Mouse (Mus musculus): Measurements from ENCODE around the gene Col6a3. TPM values are rescaled to one million over a fixed set of nuclear protein-coding genes. Genes with fewer than 3 reads are reported as not detected.

Gene Col6a3
- polyA plus RNA-seq, 1 experiment from 2014 or later: 7.7 TPM

DNA sequence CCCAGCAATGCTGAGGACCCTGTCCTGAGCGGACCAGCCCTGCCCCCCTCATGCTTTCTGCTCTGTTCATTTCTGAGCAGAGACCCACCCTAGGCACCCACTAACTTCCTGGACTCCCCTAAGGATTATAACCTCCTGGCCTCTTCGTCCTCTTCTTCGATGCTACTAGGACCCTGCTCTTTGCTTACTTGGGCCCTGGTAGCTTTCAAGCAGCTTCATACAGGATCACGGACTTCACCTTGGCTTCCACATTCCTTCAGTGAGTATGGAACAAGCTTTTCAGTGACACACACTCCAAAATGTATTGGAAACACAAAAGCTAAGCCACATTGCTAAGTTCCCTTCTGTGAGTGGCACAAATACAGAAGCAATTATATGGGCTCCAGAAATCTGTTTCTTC is 52.8 kb downstream of the Col6a3 start:
- Histone ChIP-seq H3K4me1 (no peaks in the 10 kb centered on the region), H3K27me3 (replicated peaks) (no peaks in the 10 kb centered on the region), H3K9me3 (replicated peaks) (no peaks in the 10 kb centered on the region), H3K9ac (no peak overlapping the region), H3K4me2 (no peak overlapping the region), H3K36me3 (0 out of 2 replicates have a peak, but pooled peaks cover 8% of the 10 kb centered on the region), H3K27ac (no peak overlapping the region), H3K4me3 (no peak overlapping the region)
- WGBS (ENCODE audit: insufficient replicate concordance): 62% methylated on average over 4 of the region's 4 CpGs
- ATAC-seq: no peak

- Histone ChIP-seq H3K4me3 (no peak overlapping the region), H3K4me1 (no peaks in the 10 kb centered on the region), H3K36me3 (0 out of 2 replicates have a peak, but pooled peaks cover 8% of the 10 kb centered on the region), H3K4me2 (no peak overlapping the region), H3K27me3 (replicated peaks) (no peaks in the 10 kb centered on the region), H3K9me3 (replicated peaks) (no peaks in the 10 kb centered on the region), H3K9ac (no peak overlapping the region), H3K27ac (no peak overlapping the region)
- WGBS (ENCODE audit: insufficient replicate concordance): 64% methylated on average over 6 of the region's 6 CpGs
- no peak for ATAC-seq
Measured at GRCm38 (mm10) chr1:90789506-90789905, 54.3 kb downstream of the Col6a3 start.

DNA sequence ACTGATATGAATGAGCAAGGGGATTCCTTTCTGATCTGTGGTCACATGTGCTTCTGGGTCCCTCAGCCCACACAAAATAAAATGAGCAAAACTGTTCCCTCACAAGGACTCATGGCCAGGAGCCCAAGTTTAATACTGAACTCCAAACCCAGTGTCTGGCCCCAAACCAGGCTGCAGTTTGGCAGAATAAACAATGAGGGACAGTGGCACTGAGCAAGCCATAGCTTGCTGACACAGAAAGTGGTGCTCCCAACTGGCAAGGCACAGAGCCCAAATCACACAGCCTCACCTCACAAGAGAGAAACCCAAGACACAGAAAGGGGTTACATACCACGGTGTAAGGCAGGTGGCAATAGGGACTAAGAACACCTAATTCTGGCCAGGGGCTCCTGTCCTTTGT is 63.3 kb downstream of the Col6a3 start:
- ATAC-seq: no peak
- 77% methylated on average over 1 of the region's 1 CpGs for WGBS (ENCODE audit: insufficient replicate concordance)
- no peak overlapping the region for H3K27ac ChIP-seq
- H3K9ac ChIP-seq: no peak overlapping the region
- H3K4me1 ChIP-seq: no peaks in the 10 kb centered on the region
- H3K27me3 ChIP-seq (replicated peaks): no peaks in the 10 kb centered on the region; the same call in 1 of the 2 replicates
- no peaks in the 10 kb centered on the region for H3K9me3 ChIP-seq (replicated peaks)
- H3K4me3 ChIP-seq: no peak overlapping the region
- H3K4me2 ChIP-seq: no peak overlapping the region
- H3K36me3 ChIP-seq: no peaks in the 10 kb centered on the region

DNA sequence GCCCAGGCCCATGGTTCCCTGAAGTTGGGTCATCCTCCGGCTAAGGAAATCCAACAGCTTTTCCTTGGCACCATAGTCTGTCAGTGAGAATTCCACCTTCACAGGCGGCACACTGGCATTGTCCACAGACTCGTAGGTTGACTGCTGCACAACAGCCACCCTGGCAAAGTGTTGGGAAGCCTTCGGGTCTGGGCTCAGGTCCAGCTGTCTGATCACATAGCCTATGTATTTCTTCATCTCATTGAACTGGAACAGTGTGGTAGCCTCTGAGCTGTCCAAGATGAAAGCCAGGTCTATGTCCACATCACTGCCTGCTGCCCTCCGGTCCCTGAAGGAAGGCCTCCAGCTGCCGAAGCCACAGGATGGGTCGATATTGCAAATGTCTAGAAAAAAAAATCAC is 64.7 kb downstream of the Col6a3 start:
- Histone ChIP-seq H3K27me3 (replicated peaks) (no peaks in the 10 kb centered on the region; the same call in 1 of the 2 replicates), H3K4me3 (no peak overlapping the region), H3K36me3 (no peaks in the 10 kb centered on the region), H3K4me1 (no peaks in the 10 kb centered on the region), H3K9me3 (replicated peaks) (no peaks in the 10 kb centered on the region), H3K9ac (no peak overlapping the region), H3K4me2 (no peak overlapping the region), H3K27ac (no peak overlapping the region)
- WGBS (ENCODE audit: insufficient replicate concordance): 67% methylated on average over 7 of the region's 7 CpGs
- no peak for ATAC-seq

GRCm38 (mm10) chr1:90775477-90776241 is 68.1 kb downstream of the Col6a3 start:
- Histone ChIP-seq H3K27me3 (replicated peaks) (no peaks in the 10 kb centered on the region), H3K27ac (no peak overlapping the region), H3K4me2 (no peak overlapping the region), H3K4me3 (no peak overlapping the region), H3K9ac (no peak overlapping the region), H3K9me3 (replicated peaks) (no peaks in the 10 kb centered on the region), H3K4me1 (no peaks in the 10 kb centered on the region), H3K36me3 (no peaks in the 10 kb centered on the region)
- ATAC-seq: peak; percentile 30; the same call in 1 of the 2 replicates
- 24% methylated on average over 10 of the region's 10 CpGs for WGBS (ENCODE audit: insufficient replicate concordance)

DNA sequence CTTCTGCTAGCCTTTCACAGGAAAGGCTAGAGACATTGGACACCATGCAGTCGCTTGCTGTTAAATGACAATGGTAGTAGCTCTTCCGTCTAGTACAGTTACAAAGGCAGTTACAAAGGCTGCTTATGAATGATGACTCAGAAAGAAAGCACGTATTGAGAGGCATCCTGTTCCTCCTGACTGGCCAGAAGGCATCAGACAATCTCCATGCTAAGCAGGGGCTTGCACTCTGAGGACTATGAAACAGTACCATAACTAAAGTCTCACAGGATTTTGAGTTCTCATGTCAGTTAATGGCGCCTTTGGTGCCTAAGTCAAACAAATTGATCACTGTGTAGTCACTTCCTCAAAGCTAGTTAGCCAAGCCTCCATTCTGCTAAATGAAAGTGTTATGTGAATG is 72.6 kb downstream of the Col6a3 start:
- no peak for ATAC-seq
- Histone ChIP-seq H3K27me3 (replicated peaks) (no peaks in the 10 kb centered on the region), H3K4me3 (no peak overlapping the region), H3K9me3 (replicated peaks) (no peaks in the 10 kb centered on the region), H3K36me3 (no peaks in the 10 kb centered on the region), H3K4me2 (no peak overlapping the region), H3K9ac (no peak overlapping the region), H3K27ac (no peak overlapping the region), H3K4me1 (no peaks in the 10 kb centered on the region)
- 47% methylated on average over 4 of the region's 4 CpGs for WGBS (ENCODE audit: insufficient replicate concordance)

GRCm38 (mm10) chr1:90770027-90770426 is 73.7 kb downstream of the Col6a3 start:
- Histone ChIP-seq H3K4me1 (no peaks in the 10 kb centered on the region), H3K9ac (no peak overlapping the region), H3K4me2 (no peak overlapping the region), H3K36me3 (no peaks in the 10 kb centered on the region), H3K4me3 (no peak overlapping the region), H3K9me3 (replicated peaks) (no peaks in the 10 kb centered on the region), H3K27ac (no peak overlapping the region), H3K27me3 (replicated peaks) (no peaks in the 10 kb centered on the region)
- ATAC-seq: no peak
- 65% methylated on average over 7 of the region's 7 CpGs for WGBS (ENCODE audit: insufficient replicate concordance)

GRCm38 (mm10) chr1:90769301-90769700 is 74.5 kb downstream of the Col6a3 start:
- no peaks in the 10 kb centered on the region for H3K9me3 ChIP-seq (replicated peaks)
- no peak overlapping the region for H3K9ac ChIP-seq
- no peaks in the 10 kb centered on the region for H3K4me1 ChIP-seq
- H3K27me3 ChIP-seq (replicated peaks): no peaks in the 10 kb centered on the region
- no peak overlapping the region for H3K4me2 ChIP-seq
- no peak overlapping the region for H3K27ac ChIP-seq
- H3K36me3 ChIP-seq: no peaks in the 10 kb centered on the region
- no peak for ATAC-seq
- 49% methylated on average over 7 of the region's 7 CpGs for WGBS (ENCODE audit: insufficient replicate concordance)
- no peak overlapping the region for H3K4me3 ChIP-seq

GRCm38 (mm10) chr1:90758091-90758673 is 85.6 kb downstream of the Col6a3 start:
- no peaks in the 10 kb centered on the region for H3K36me3 ChIP-seq
- no peaks in the 10 kb centered on the region for H3K27me3 ChIP-seq (replicated peaks)
- no peak for ATAC-seq
- no peak overlapping the region for H3K4me2 ChIP-seq
- H3K9ac ChIP-seq: no peak overlapping the region
- WGBS (ENCODE audit: insufficient replicate concordance): 61% methylated on average over 4 of the region's 4 CpGs
- H3K4me3 ChIP-seq: no peak overlapping the region
- H3K27ac ChIP-seq: no peak overlapping the region
- H3K9me3 ChIP-seq (replicated peaks): no peaks in the 10 kb centered on the region
- H3K4me1 ChIP-seq: no peaks in the 10 kb centered on the region

GRCm38 (mm10) chr1:90753869-90754563 is 89.8 kb downstream of the Col6a3 start:
- Histone ChIP-seq H3K4me1 (no peaks in the 10 kb centered on the region), H3K4me3 (no peak overlapping the region), H3K27ac (no peak overlapping the region), H3K27me3 (replicated peaks) (no peaks in the 10 kb centered on the region), H3K4me2 (no peak overlapping the region), H3K9me3 (replicated peaks) (no peaks in the 10 kb centered on the region), H3K36me3 (no peaks in the 10 kb centered on the region), H3K9ac (no peak overlapping the region)
- WGBS (ENCODE audit: insufficient replicate concordance): 59% methylated on average over 17 of the region's 17 CpGs
- no peak for ATAC-seq

- Histone ChIP-seq H3K4me2 (no peak overlapping the region), H3K27ac (no peak overlapping the region)
- 56% methylated on average over 4 of the region's 4 CpGs for WGBS (ENCODE audit: insufficient replicate concordance)
Measured at GRCm38 (mm10) chr1:90751221-90751620, 92.5 kb downstream of the Col6a3 start.

DNA sequence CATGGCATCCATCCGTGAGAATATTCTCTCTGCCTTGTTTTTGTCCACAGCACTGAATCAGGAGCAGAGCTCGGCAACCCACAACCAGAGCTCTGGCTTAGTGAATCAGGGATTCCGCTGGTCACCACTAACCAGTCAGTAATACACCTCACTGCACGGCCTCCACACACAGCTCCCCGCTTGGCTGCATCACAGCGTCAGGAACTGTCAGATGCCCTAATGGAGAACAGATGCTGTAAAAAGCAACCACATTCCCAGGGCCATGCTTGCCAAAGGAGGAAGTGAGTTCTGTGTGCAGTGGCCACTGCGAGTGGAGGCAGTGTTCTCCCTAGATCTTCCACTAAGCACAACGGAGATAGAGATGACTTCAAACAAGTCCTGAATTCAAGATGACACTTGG is 93.6 kb downstream of the Col6a3 start:
- H3K4me2 ChIP-seq: no peak overlapping the region
- H3K27ac ChIP-seq: no peak overlapping the region
- H3K36me3 ChIP-seq: no peaks in the 10 kb centered on the region
- H3K9me3 ChIP-seq (replicated peaks): no peaks in the 10 kb centered on the region
- H3K4me1 ChIP-seq: no peaks in the 10 kb centered on the region
- 57% methylated on average over 8 of the region's 8 CpGs for WGBS (ENCODE audit: insufficient replicate concordance)
- ATAC-seq: no peak
- no peak overlapping the region for H3K9ac ChIP-seq
- H3K27me3 ChIP-seq (replicated peaks): no peaks in the 10 kb centered on the region
- no peak overlapping the region for H3K4me3 ChIP-seq

More at GRCm38 (mm10) chr1:90751221-90751620, 92.5 kb downstream of the Col6a3 start:
- ATAC-seq: no peak
- H3K4me1 ChIP-seq: no peaks in the 10 kb centered on the region
- no peaks in the 10 kb centered on the region for H3K27me3 ChIP-seq (replicated peaks)
- no peak overlapping the region for H3K4me3 ChIP-seq
- H3K9ac ChIP-seq: no peak overlapping the region
- H3K9me3 ChIP-seq (replicated peaks): no peaks in the 10 kb centered on the region
- H3K36me3 ChIP-seq: no peaks in the 10 kb centered on the region

Measured in liver, embryonic 12.5 days (tissue).